In genomic region chr5:31193631-31194281, GRCm38 (mm10) we compare ENCODE assay signal across 8 mouse cellular contexts. TPM values are rescaled to one million over a fixed set of nuclear protein-coding genes. Genes with fewer than 3 reads are reported as not detected.
DNase-seq lines count a peak whose midpoint lies in the region; ATAC-seq and TF ChIP-seq lines count a peak whose summit lies in the region.

No protein-coding gene starts in this region.

- peak in 1 of 2 experiments; percentile 21 for DNase-seq in layer of hippocampus, adult 2 months (ENCODE audit: low spot score in 2 of 2)
- DNase-seq in layer of hippocampus, postnatal 14 days (ENCODE audit: low spot score in 2 of 2): no peak
- DNase-seq in left cerebral cortex, postnatal 25 days (ENCODE audit: low spot score in 2 of 2): no peak
- no peak for DNase-seq in layer of hippocampus, adult 11-12 months (ENCODE audit: low spot score)
- no peak for DNase-seq in T-cell, adult 2 months (ENCODE audit: low spot score)

- peak overlapping the region; percentile 85 for H3K4me3 ChIP-seq in layer of hippocampus, adult 2 months
- peak overlapping the region; percentile 92 for H3K4me3 ChIP-seq in brown adipose tissue, adult 24 weeks (ENCODE audit: insufficient read depth, low read depth, low read length)
- peak overlapping the region; percentile 86 for H3K4me3 ChIP-seq in hindbrain, embryonic 16.5 days (ENCODE audit: low read length)
- peak overlapping the region; percentile 95 for H3K4me3 ChIP-seq in midbrain, embryonic 15.5 days

- H3K27me3 ChIP-seq in hindbrain, embryonic 16.5 days (replicated peaks; ENCODE audit: control insufficient read depth, insufficient read depth, low read length): no peaks in the 10 kb centered on the region
- H3K27me3 ChIP-seq in midbrain, embryonic 15.5 days (replicated peaks): no peaks in the 10 kb centered on the region

- peak overlapping the region; percentile 79 for H3K4me2 ChIP-seq in hindbrain, embryonic 16.5 days (ENCODE audit: low read length)
- H3K4me2 ChIP-seq in midbrain, embryonic 15.5 days: peak overlapping the region; percentile 92

- peaks cover 3% of the 10 kb centered on the region; the same call in 1 of the 2 replicates for H3K4me1 ChIP-seq in brown adipose tissue, adult 24 weeks (ENCODE audit: control insufficient read depth, insufficient read depth, insufficient read length, low read length)
- H3K4me1 ChIP-seq in hindbrain, embryonic 16.5 days (ENCODE audit: control insufficient read depth, insufficient read depth, low read depth, low read length): peaks cover 20% of the 10 kb centered on the region
- peaks cover 23% of the 10 kb centered on the region for H3K4me1 ChIP-seq in midbrain, embryonic 15.5 days

- peak overlapping the region; percentile 90 for H3K9ac ChIP-seq in hindbrain, embryonic 16.5 days (ENCODE audit: low read depth, low read length)
- peak overlapping the region; percentile 94 for H3K9ac ChIP-seq in midbrain, embryonic 15.5 days

- H3K9me3 ChIP-seq in hindbrain, embryonic 16.5 days (ENCODE audit: control insufficient read depth, low read length): no peaks in the 10 kb centered on the region
- no peaks in the 10 kb centered on the region for H3K9me3 ChIP-seq in midbrain, embryonic 15.5 days

- H3K36me3 ChIP-seq in hindbrain, embryonic 16.5 days (ENCODE audit: control insufficient read depth, insufficient read depth, low read length): peaks cover 49% of the 10 kb centered on the region
- H3K36me3 ChIP-seq in midbrain, embryonic 15.5 days (replicated peaks): peaks cover 59% of the 10 kb centered on the region

- intact Hi-C loops in left cerebral cortex, postnatal 25 days (cut with DNase I): loop anchor here (1.0 to 10.0 kb wide), 3 partner anchors 8 to 239 kb away; partner anchors contain the start of gene Gtf3c2

- no peak for TF ChIP-seq CTCF in layer of hippocampus, adult 2 months (conservative IDR thresholded peaks at IDR 0.05)

- peak overlapping the region; percentile 97 for H3K27ac ChIP-seq in layer of hippocampus, adult 2 months
- H3K27ac ChIP-seq in brown adipose tissue, adult 24 weeks (replicated peaks; ENCODE audit: low read depth, low read length): peak overlapping the region; percentile 85
- H3K27ac ChIP-seq in hindbrain, embryonic 16.5 days (ENCODE audit: low read depth, low read length): peak overlapping the region; percentile 88
- H3K27ac ChIP-seq in midbrain, embryonic 15.5 days: peak overlapping the region; percentile 89

- ATAC-seq in hindbrain, embryonic 16.5 days: no peak
- ATAC-seq in midbrain, embryonic 15.5 days (replicated peaks): no peak

- WGBS in hindbrain, embryonic 16.5 days: 15% methylated on average over 25 of the region's 25 CpGs
- WGBS in midbrain, embryonic 15.5 days: 13% methylated on average over 25 of the region's 25 CpGs

RNA-seq across cellular contexts. Expression of gene Eif2b4, which starts 0.5 kb away (rescaled TPM):
- 10 to 100 TPM; 39.6 to 54.0 TPM for total RNA-seq in layer of hippocampus, adult 2 months (2021)
- total RNA-seq in layer of hippocampus, postnatal 14 days (2021): 10 to 100 TPM; 48.1 to 55.2 TPM
- 33.3 and 43.4 TPM in 2 replicates for polyA plus RNA-seq in brown adipose tissue, adult 24 weeks (2012; ENCODE audit: insufficient read depth, insufficient read length, missing spikeins)
- polyA plus RNA-seq in hindbrain, embryonic 16.5 days (2015; fragmentation: Nextera tagmentation; extraction: Ambion mirVana): 88.5 and 91.6 TPM in 2 replicates
- 85.0 and 92.1 TPM in 2 replicates for polyA plus RNA-seq in midbrain, embryonic 15.5 days (2015; fragmentation: Nextera tagmentation; extraction: Ambion mirVana)
- 10 to 100 TPM; 39.0 to 44.2 TPM for total RNA-seq in left cerebral cortex, postnatal 25 days (2021)

RNA-seq across cellular contexts. Expression of gene Snx17, which starts 0.7 kb away (rescaled TPM):
- 10 to 100 TPM; 80.9 to 81.5 TPM for total RNA-seq in layer of hippocampus, adult 2 months (2021)
- total RNA-seq in layer of hippocampus, postnatal 14 days (2021): 10 to 100 TPM; 79.5 to 80.3 TPM
- polyA plus RNA-seq in brown adipose tissue, adult 24 weeks (2012; ENCODE audit: insufficient read depth, insufficient read length, missing spikeins): 56.4 and 64.8 TPM in 2 replicates
- 120 and 124 TPM in 2 replicates for polyA plus RNA-seq in hindbrain, embryonic 16.5 days (2015; fragmentation: Nextera tagmentation; extraction: Ambion mirVana)
- polyA plus RNA-seq in midbrain, embryonic 15.5 days (2015; fragmentation: Nextera tagmentation; extraction: Ambion mirVana): 125 and 126 TPM in 2 replicates
- total RNA-seq in left cerebral cortex, postnatal 25 days (2021): 10 to 100 TPM; 72.2 to 75.5 TPM

RNA-seq across cellular contexts. Expression of gene Zfp513, which starts 8.3 kb away (rescaled TPM):
- total RNA-seq in layer of hippocampus, adult 2 months (2021): 10 to 100 TPM; 29.3 to 29.5 TPM
- 10 to 100 TPM; 25.5 to 31.3 TPM for total RNA-seq in layer of hippocampus, postnatal 14 days (2021)
- polyA plus RNA-seq in brown adipose tissue, adult 24 weeks (2012; ENCODE audit: insufficient read depth, insufficient read length, missing spikeins): 10.0 and 12.1 TPM in 2 replicates
- polyA plus RNA-seq in hindbrain, embryonic 16.5 days (2015; fragmentation: Nextera tagmentation; extraction: Ambion mirVana): 12.3 and 14.0 TPM in 2 replicates
- 17.0 and 19.4 TPM in 2 replicates for polyA plus RNA-seq in midbrain, embryonic 15.5 days (2015; fragmentation: Nextera tagmentation; extraction: Ambion mirVana)
- 10 to 100 TPM; 27.1 to 27.3 TPM for total RNA-seq in left cerebral cortex, postnatal 25 days (2021)

RNA-seq across cellular contexts. Expression of gene Gtf3c2, which starts 13.8 kb away (rescaled TPM):
- total RNA-seq in layer of hippocampus, adult 2 months (2021): 10 to 100 TPM; 63.1 to 67.8 TPM
- total RNA-seq in layer of hippocampus, postnatal 14 days (2021): 10 to 100 TPM; 61.2 to 64.7 TPM
- 18.3 and 18.4 TPM in 2 replicates for polyA plus RNA-seq in brown adipose tissue, adult 24 weeks (2012; ENCODE audit: insufficient read depth, insufficient read length, missing spikeins)
- polyA plus RNA-seq in hindbrain, embryonic 16.5 days (2015; fragmentation: Nextera tagmentation; extraction: Ambion mirVana): 51.6 and 63.2 TPM in 2 replicates
- 72.3 and 73.6 TPM in 2 replicates for polyA plus RNA-seq in midbrain, embryonic 15.5 days (2015; fragmentation: Nextera tagmentation; extraction: Ambion mirVana)
- 10 to 100 TPM; 53.3 to 57.8 TPM for total RNA-seq in left cerebral cortex, postnatal 25 days (2021)

RNA-seq across cellular contexts. Expression of gene Gm29609, which starts 14.0 kb away (rescaled TPM):
- total RNA-seq in layer of hippocampus, adult 2 months (2021): 1 to 10 TPM; 3.5 to 4.0 TPM
- 1 to 10 TPM; 1.2 to 4.2 TPM for total RNA-seq in layer of hippocampus, postnatal 14 days (2021)
- not detected in 2 replicates for polyA plus RNA-seq in brown adipose tissue, adult 24 weeks (2012; ENCODE audit: insufficient read depth, insufficient read length, missing spikeins)
- 2.1 and 2.2 TPM in 2 replicates for polyA plus RNA-seq in hindbrain, embryonic 16.5 days (2015; fragmentation: Nextera tagmentation; extraction: Ambion mirVana)
- 1.7 TPM in 2 replicates for polyA plus RNA-seq in midbrain, embryonic 15.5 days (2015; fragmentation: Nextera tagmentation; extraction: Ambion mirVana)
- total RNA-seq in left cerebral cortex, postnatal 25 days (2021): 1 to 10 TPM; 3.5 to 3.8 TPM
